Mouse (Mus musculus): ENCODE data around the gene Zbtb39.
"Not testable (repeated sequence)": the region's sequence is repeated elsewhere in the genome, so short reads cannot be mapped to it uniquely, and the experiment has no call there.

Zbtb39 gene

GRCm38 (mm10) chr10:127737552-127737951, 1.8 kb upstream of the Zbtb39 start:
- DNase-seq (ENCODE audit: low spot score): no peak

- DNase-seq (ENCODE audit: low spot score): no peak
These were observed 1.0 kb upstream of the Zbtb39 start for GRCm38 (mm10) chr10:127738151-127738882.

DNA sequence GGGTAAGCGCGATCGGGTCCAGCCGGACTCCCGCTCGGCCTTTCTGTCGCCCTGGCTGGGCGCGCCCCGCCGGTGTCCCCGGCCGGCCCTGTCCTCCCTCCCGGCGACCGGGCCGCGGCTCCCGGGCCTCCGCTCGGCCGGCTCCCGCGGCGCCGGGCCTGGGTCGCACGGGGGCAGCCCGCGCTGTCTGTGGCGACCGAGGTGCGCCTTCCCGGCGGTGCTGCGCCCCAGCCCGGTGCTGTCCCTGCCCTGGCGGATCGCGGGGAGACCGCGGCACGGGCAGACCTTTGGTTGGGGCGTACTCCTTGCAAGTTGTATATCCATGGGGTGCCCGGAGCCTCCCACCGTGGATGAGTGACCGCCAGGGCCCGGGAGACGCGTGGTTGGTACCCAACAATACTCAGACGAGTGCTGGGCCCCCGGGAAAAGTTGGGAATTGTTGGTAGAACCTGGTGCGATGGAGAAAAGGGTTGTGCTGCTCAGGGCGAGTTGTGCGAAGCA, 373 bp downstream of the Zbtb39 start:
- no peak for DNase-seq (ENCODE audit: low spot score)

DNA sequence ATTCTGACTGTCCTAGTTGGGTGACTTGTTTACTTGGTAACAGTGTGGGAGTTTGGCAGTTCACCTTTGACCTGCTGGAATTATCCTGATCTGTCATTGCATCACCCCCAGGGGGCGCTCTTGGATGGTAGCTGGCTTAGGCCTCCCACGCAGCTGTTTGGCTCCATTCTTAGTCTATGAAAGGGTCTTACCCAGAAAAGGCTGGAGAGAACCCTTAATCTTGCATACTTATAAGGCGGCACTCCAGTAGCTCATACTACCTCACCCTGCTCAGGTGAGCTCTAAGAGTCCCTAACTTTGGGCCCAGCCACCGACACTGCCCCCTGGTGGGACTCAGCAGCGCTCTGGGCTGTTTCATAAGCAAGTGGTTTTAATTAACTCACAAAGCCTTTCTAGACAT, 5.3 kb downstream of the Zbtb39 start:
- peak; percentile 43 for DNase-seq (ENCODE audit: low spot score)

DNA sequence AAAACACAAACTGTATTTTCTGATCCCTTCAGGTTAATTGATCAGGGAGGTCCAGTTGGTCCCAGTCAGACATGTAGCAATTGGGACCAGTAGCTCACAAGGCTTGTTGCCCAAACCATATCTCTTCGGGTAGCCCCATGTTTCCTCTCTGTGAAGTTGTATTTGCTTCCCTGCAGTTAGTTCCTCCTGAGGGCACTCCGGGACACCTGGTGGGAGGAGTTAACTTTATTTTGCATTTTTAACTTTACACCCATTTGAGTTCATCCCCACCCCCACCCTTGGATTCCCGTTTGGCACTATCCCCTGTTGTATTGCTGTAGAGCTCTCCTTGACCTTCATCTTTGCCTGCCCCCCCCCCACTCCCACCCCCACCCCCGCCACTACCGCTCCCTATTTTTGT, 6.5 kb downstream of the Zbtb39 start:
- DNase-seq (ENCODE audit: low spot score): no peak

GRCm38 (mm10) chr10:127747254-127747653, 7.9 kb downstream of the Zbtb39 start:
- DNase-seq (ENCODE audit: low spot score): no peak

GRCm38 (mm10) chr10:127748847-127749612, 9.7 kb downstream of the Zbtb39 start:
- peak; percentile 51 for DNase-seq (ENCODE audit: low spot score)

GRCm38 (mm10) chr10:127750136-127750777, 10.9 kb downstream of the Zbtb39 start:
- no peak for DNase-seq (ENCODE audit: low spot score)

- DNase-seq (ENCODE audit: low spot score): no peak
These were observed 12.2 kb downstream of the Zbtb39 start, which contains the start of gene Gpr182 for GRCm38 (mm10) chr10:127751548-127751947. Gpr182 (minus strand) TSS chr10:127751732.

GRCm38 (mm10) chr10:127754566-127755166, 15.3 kb downstream of the Zbtb39 start:
- DNase-seq (ENCODE audit: low spot score): no peak

DNA sequence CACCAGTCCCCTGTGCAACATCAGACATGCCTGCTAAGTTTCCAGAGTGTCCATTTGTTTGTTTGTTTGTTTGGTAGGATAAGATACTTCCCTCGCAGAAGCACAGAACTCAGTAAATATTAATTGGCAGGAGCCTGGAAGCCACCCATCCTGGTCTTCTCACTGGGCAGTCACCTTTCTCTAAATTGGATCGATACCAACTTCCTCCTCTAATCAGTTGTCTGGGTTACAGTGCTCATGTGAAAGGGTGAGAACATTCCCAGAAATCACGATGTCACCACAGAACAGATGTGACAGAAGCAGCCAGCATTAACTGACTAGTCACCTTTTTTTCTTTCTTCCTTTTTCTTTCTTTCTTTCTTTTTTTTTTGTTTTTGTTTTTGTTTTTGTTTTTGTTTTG, 15.9 kb downstream of the Zbtb39 start:
- no peak for DNase-seq (ENCODE audit: low spot score)

GRCm38 (mm10) chr10:127755770-127756468, 16.6 kb downstream of the Zbtb39 start:
- no peak for DNase-seq (ENCODE audit: low spot score)

GRCm38 (mm10) chr10:127759181-127760110, 20.1 kb downstream of the Zbtb39 start, which contains the start of the genes Rdh1 and Rdh16f1:
Rdh1 (plus strand) TSS chr10:127759721.
Rdh16f1 (plus strand) TSS chr10:127759787.
- no peak for DNase-seq (ENCODE audit: low spot score)

GRCm38 (mm10) chr10:127762926-127763325, 23.6 kb downstream of the Zbtb39 start:
- DNase-seq (ENCODE audit: low spot score): not testable (repeated sequence)

DNA sequence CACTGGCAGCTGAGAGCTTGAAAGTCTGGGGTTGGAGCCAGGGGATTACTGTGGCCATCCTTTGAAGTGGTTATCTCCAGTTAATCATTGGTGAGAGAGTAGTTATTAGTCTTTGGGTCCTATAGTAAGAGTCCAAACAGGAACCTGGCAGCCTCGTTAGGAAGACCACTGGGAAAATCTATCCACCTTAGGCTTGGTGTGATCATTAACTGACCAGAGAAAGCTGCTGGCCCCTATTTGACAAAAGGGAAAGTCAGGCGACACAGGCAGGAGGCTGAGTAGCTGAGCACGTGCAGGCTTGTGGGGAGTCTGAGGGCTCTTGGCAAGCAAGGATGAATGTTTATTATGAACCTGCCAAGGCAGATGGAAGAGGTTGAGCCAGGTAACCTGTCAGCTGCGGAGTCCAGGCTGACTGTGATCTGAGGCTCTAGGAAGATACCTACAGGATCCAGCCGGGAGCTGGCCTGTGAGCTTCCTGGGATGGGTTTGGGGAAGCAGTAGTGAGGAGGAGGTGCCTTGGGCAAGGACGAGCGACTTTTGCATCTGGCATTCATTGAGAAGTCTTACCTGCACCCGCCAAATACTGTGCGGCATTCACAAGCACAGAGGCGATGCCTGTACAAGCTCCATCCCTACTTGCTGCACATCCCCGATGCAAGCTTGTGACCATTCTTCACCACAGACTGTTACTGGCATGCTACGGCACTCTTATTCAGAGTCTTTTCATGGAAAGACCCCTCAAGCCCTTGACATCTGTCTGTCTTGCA, 24.8 kb downstream of the Zbtb39 start:
- no peak for DNase-seq (ENCODE audit: low spot score)

- DNase-seq (ENCODE audit: low spot score): no peak
These were observed 27.2 kb downstream of the Zbtb39 start for GRCm38 (mm10) chr10:127766564-127766963.

DNA sequence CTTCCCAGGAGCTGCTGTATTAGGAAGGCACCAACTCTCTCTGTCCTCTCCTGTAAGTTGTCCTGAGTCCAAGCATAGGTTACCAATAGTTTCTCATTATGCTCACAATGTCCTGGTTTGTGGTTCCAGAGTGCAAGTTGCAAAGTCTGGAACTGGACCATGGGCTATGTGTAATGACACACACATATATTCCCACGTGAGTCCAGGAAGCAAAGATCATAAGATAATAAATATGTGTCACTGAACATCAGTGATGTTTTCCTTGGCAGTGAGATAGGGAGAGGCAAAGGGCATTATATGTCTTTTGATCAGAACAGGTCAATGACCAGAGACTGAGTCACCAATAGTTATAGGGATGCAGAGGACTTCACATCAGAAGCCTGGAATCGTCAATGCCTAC, 36.7 kb downstream of the Zbtb39 start, which contains the start of gene Rdh9:
TSS of gene Rdh9 (plus strand) at position 376 of the 400 bp plus-strand sequence.
- no peak for DNase-seq (ENCODE audit: low spot score)

DNA sequence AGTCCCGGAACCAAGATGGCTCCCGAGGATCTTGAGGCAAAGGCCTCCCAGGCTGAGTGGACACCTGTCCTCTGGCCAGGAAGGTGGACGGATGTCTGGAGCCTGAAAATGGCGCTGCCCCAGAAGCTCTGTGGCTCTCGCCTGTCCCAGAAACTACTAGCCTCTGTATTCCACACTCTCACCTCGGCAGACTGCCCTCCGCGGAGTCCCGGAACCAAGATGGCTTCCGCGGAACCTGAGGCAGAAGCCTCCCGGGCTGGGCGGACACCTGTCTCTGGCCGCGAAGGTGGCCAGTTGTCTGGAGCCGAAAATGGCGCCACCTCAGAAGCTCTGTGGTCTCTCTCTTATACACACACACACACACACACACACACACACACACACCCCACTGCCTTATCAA, 43.0 kb downstream of the Zbtb39 start:
- not testable (repeated sequence) for DNase-seq (ENCODE audit: low spot score)

DNA sequence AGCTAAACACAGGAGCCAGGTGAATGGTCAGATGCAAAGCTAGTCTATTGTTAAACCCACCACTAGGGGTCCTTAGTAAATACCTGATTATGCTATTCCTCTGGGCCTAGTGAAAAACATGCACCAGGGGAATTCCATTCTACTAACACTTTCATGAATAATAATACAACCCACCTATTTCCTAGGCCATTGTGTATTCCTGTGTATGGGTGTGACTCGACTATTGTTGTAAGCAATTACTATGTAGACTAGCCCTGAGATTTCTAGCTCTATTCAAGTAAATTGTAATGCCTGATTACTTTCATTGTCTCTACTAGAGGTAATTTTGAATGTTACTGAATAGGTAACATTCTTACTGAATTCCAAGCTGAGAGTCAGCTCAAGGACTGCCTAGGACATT, 46.1 kb downstream of the Zbtb39 start:
- not testable (repeated sequence) for DNase-seq (ENCODE audit: low spot score)
